Mouse (Mus musculus): Measurements from ENCODE around the gene Agrp. TPM values are rescaled to one million over a fixed set of nuclear protein-coding genes. Genes with fewer than 3 reads are reported as not detected.

Agrp gene
- total RNA-seq, 1 experiment from 2014 or later: not detected

DNA sequence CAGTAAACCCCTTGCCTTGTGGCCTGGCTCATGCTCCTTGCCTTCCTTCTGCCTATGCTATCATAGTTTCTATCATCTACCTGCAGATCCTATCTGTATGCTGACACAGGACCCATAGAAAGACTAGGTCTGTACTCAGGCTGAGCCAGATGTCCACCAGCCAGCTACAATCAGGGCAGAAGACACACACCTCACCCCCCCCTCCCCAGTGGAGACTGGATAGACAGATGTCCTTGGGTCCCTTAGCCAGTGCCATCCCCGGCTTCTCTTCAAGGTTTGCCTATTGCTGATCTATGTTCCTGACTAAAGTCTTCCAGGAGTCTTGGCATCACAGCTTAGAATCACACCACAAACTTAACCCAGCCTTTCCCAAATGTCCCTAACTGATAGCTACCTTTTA is 109.0 kb downstream of the Agrp start:
- ATAC-seq (replicated peaks; ENCODE audit: low read depth, poor library complexity, severe bottlenecking): no peak

DNA sequence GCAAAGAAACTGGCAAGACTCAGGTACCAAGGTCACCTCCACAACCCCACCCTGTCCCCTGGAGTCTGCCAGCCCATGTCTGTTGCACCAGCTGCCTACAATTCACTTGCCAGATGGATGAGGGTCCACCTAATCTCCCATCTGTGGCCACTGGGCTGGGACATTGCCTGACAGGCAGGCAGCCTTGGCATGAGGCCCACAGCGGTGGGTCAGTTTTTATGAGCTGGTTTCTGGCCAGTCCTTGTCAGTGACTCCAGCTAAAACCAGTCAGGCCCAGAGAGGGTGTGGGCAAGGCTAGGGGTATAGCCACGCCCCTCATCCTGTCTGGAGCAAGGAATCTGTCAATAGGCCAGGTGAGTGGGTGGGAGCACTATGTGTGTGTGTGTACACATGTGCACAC is 110.1 kb downstream of the Agrp start:
- ATAC-seq (replicated peaks; ENCODE audit: low read depth, poor library complexity, severe bottlenecking): no peak

DNA sequence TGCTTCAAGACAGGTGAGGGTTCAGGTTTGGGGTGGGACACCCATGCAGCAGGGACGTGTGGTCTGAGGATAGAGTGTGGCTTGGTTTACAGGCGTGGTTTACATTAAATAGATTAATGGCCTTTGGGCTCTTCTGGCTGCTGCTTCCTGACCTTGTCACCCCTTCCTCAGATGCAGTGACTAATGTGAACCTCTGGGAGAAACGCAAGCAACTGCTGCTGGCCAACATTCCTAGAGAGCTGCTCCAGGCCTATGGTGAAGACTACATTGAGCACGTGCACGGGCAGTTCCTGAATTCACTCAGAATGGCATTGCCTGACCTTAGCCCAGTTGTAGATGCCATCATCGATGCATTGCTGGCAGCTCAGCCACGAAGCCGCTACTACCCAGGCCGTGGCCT is 114.3 kb downstream of the Agrp start:
- ATAC-seq (replicated peaks; ENCODE audit: low read depth, poor library complexity, severe bottlenecking): no peak

DNA sequence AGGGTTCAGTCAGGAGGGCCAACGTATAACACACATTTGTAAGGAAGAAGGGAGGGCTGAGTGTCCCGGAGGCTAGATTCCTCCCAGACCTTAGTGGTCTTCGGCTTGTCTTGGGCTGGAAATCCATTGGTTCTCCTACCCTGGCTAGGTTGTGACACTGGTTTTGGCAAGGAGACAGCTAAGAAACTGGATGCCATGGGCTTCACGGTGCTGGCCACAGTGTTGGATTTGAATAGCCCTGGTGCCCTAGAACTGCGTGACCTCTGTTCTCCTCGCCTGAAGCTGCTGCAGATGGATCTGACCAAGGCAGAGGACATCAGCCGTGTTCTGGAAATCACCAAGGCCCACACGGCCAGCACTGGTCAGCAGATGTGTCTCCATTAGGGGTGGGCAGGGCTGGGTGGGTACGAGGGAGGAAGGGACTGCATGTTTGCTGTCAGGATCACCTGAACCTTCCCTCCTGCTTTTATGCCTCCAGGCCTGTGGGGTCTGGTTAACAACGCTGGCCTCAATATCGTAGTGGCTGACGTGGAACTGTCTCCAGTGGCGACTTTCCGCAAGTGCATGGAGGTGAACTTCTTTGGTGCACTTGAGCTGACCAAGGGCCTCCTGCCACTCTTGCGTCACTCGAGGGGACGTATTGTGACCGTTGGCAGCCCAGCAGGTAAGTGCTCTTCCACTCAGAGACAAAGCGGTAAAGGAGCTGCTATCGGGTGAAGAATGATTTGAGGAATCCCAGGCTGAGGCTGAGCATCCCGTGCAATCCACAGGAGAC is 115.0 kb downstream of the Agrp start:
- no peak for ATAC-seq (replicated peaks; ENCODE audit: low read depth, poor library complexity, severe bottlenecking)

GRCm38 (mm10) chr8:105521061-105521460 is 116.1 kb downstream of the Agrp start:
- no peak for ATAC-seq (replicated peaks; ENCODE audit: low read depth, poor library complexity, severe bottlenecking)

DNA sequence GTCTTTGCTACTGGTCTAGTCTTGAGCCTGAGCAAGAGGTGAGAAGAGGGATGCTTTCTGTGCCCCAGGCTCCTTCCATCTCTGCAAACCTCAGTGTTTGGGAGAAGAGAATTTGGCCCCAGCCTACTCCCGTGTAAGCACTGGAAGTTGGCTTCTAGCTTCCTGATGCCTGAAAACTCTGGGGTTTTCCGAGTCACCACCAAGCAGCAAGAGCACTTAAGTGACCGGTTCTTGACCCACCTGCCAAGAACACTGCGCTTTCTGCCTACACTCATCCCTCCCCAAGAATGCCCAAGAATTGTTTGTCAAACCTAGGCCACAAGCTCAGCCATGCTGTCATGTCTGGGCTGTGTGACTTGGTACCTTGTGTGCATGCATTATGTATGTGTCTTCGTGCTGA is 116.7 kb downstream of the Agrp start:
- ATAC-seq (replicated peaks; ENCODE audit: low read depth, poor library complexity, severe bottlenecking): no peak

DNA sequence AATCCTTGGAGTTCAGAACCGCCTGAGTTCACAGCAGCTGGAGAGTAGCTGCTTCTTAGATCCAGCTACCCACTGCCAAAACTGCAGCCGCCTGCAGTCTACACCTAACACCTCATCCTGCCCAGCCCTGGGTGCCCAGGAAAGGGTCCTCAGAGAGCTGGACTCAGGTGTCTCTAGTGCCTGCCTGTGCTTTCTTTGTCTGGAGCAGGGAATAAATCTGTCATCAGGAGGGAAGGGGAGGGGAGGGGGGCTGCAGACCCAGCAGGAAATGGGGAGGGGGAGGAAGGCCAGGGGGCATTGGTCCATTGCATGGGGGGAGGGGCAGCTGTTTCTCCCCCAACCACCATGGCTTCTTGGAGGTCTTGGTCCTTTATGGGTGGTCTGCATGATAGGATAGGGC is 117.6 kb downstream of the Agrp start:
- no peak for ATAC-seq (replicated peaks; ENCODE audit: low read depth, poor library complexity, severe bottlenecking)

DNA sequence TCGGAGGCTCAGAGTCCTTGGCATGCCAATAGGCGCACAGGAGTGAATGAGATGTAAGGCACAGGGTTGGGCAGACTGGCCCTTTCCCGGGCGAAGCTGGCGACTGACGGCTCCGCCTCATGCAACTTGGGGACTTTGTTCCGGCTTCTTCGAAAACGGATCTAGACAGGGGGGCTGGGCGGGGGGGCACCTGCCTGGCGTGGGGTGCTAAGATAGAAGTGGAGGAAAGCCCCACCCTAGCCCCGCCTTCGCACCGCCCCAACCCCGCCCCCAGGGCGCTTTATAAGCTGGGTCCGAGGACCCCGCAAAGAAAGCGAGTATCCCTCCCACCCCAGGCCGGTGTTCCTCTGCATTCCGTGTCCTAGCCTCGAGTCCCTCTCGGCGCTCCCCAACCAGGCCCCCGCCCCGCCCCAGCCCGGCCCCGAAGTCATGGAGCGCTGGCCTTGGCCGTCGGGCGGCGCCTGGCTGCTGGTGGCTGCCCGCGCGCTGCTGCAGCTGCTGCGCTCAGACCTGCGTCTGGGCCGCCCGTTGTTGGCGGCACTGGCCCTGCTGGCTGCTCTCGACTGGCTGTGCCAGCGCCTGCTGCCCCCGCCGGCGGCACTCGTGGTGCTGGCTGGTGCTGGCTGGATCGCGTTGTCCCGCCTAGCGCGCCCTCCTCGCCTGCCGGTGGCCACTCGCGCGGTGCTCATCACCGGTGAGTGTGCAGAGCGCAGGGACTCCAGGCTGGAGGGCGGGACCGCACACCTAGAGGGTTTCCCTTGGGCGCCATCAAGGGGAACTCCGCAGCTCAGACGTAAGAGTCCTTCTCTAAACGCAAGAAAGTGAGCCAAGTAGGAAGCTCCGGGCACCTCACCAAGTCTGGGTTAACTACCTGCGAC is 118.5 kb downstream of the Agrp start, which contains the start of gene Hsd11b2:
TSS of gene Hsd11b2 (plus strand) at position 320 of the 878 bp plus-strand sequence.
- peak; percentile 30 for ATAC-seq (replicated peaks; ENCODE audit: low read depth, poor library complexity, severe bottlenecking)

DNA sequence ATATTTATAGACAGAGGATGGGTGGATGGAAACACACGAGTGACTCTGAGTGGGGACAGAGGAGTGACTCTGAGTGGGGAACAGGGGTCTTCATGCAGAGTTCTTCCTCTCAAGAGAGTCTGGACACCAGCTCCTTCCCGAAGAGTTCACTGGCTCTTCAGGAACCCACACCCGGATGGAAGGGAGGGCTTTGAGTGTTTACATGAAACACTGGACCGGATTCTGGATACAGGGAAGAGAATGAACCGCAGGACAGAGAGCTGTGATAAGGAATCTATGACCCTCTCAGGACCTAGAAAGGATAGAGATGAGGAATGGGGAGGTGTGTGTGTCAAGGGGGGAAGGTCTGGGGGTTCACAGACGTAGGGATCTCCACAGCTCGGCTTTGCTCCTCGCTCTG is 119.8 kb downstream of the Agrp start:
- ATAC-seq (replicated peaks; ENCODE audit: low read depth, poor library complexity, severe bottlenecking): no peak

Other genes with a start within 250 kb of the Agrp start
- gene Kctd19, start 223.9 kb downstream of the Agrp start, total RNA-seq (2017): not detected in 2 replicates
- 0.69 and 1.5 TPM in 2 replicates for gene Lrrc36, start 223.8 kb downstream of the Agrp start, total RNA-seq (2017)
- gene Tppp3, start 165.9 kb downstream of the Agrp start, total RNA-seq (2017): not detected in 2 replicates
- gene Zdhhc1, start 140.5 kb downstream of the Agrp start, total RNA-seq (2017): 2.4 and 3.5 TPM in 2 replicates
- not detected in 2 replicates for gene Hsd11b2, start 118.6 kb downstream of the Agrp start, total RNA-seq (2017)
- 27.5 and 33.4 TPM in 2 replicates for gene Atp6v0d1, start 71.3 kb downstream of the Agrp start, total RNA-seq (2017)
- 21.9 and 39.1 TPM in 2 replicates for gene Ripor1, start 32.1 kb downstream of the Agrp start, total RNA-seq (2017)
- gene Ctcf, start 825 bp downstream of the Agrp start, total RNA-seq (2017): 113 and 139 TPM in 2 replicates
- gene Carmil2, start 48.9 kb upstream of the Agrp start, total RNA-seq (2017): 2.9 and 4.3 TPM in 2 replicates
- gene Acd, start 63.7 kb upstream of the Agrp start, total RNA-seq (2017): 17.8 and 33.4 TPM in 2 replicates
- gene Pard6a, start 63.8 kb upstream of the Agrp start, total RNA-seq (2017): 0.41 and 11.5 TPM in 2 replicates
- gene 4933405L10Rik, start 70.3 kb upstream of the Agrp start, total RNA-seq (2017): not detected in 2 replicates
- gene Enkd1, start 70.8 kb upstream of the Agrp start, total RNA-seq (2017): 12.9 and 16.0 TPM in 2 replicates
- 0.92 and 3.7 TPM in 2 replicates for gene Gfod2, start 121.3 kb upstream of the Agrp start, total RNA-seq (2017)
- gene Ranbp10, start 190.0 kb upstream of the Agrp start, total RNA-seq (2017): 9.4 and 13.4 TPM in 2 replicates
- gene Tsnaxip1, start 190.3 kb upstream of the Agrp start, total RNA-seq (2017): not detected in 2 replicates
- 13.4 and 16.9 TPM in 2 replicates for gene Cenpt, start 215.9 kb upstream of the Agrp start, total RNA-seq (2017)
- 23.6 and 24.3 TPM in 2 replicates for gene Thap11, start 217.7 kb upstream of the Agrp start, total RNA-seq (2017)
- 50.5 and 55.0 TPM in 2 replicates for gene Nutf2, start 223.2 kb upstream of the Agrp start, total RNA-seq (2017)
- 32.8 and 39.7 TPM in 2 replicates for gene Edc4, start 243.5 kb upstream of the Agrp start, total RNA-seq (2017)